Mouse (Mus musculus) liver, embryonic 14.5 days (tissue): Measurements from ENCODE around the gene Tmem208. TPM values are rescaled to one million over a fixed set of nuclear protein-coding genes. Genes with fewer than 3 reads are reported as not detected.
A peak's percentile ranks its signal among the peaks of the same experiment; 100 is the strongest.

Experiments used
- ATAC-seq: fragments of 200-750 bp; cut with Nextera tagmentation; 2 replicates; pipeline ENCODE4 v1.8.0; 2017; ENCODE audit warnings: moderate number of reproducible peaks, mild to moderate bottlenecking, moderate library complexity; ENCODE audit not compliant: insufficient read depth
- DNase-seq, 3 experiments: peaks; one replicate each; pipeline ENCODE4 v3.0.0-alpha.2; 2012 to 2013; ENCODE audit warnings: low read depth in 3 of 3, low spot score in 3 of 3
- H3K27ac ChIP-seq: fragments of 300-500 bp; sonication (generic); 2 replicates; pipeline ENCODE4 v1.5.1; 2014; ENCODE audit warnings: moderate library complexity, mild to moderate bottlenecking, control low read depth, inconsistent platforms
- H3K27me3 ChIP-seq: fragments of 300-500 bp; sonication (generic); 2 replicates; pipeline ENCODE4 v1.6.1; 2014; ENCODE audit warnings: mild to moderate bottlenecking, low read length, moderate library complexity; ENCODE audit not compliant: control insufficient read depth, insufficient read depth
- H3K36me3 ChIP-seq: fragments of 300-500 bp; sonication (generic); replicated peaks from 2 replicates; pipeline ENCODE4 v1.6.1; 2014; ENCODE audit warnings: low read depth; ENCODE audit not compliant: control insufficient read depth, insufficient read depth
- H3K4me1 ChIP-seq, 2 experiments: fragments of 200-500 bp in 1 of 2; fragments of 300-500 bp in 1 of 2; sonication (generic) in 1 of 2; replicated peaks; 2 replicates each; pipeline ENCODE4 v1.6.1; 2012 to 2014; ENCODE audit warnings: antibody characterized with exemption in 1 of 2, inconsistent platforms in 1 of 2, low read length in 1 of 2; ENCODE audit not compliant: control insufficient read depth in 2 of 2, insufficient read depth in 2 of 2
- H3K4me2 ChIP-seq: fragments of 300-500 bp; sonication (generic); 2 replicates; pipeline ENCODE4 v1.6.1; 2014; ENCODE audit warnings: low read depth, mild to moderate bottlenecking, control low read depth, moderate library complexity
- H3K4me3 ChIP-seq, 2 experiments: fragments of 200-500 bp in 1 of 2; fragments of 300-500 bp in 1 of 2; sonication (generic) in 1 of 2; 2 replicates each; pipeline ENCODE4 v1.5.1; 2012 to 2014; ENCODE audit warnings: low read depth in 2 of 2, low read length in 2 of 2, mild to moderate bottlenecking in 2 of 2, control low read depth in 1 of 2, inconsistent platforms in 1 of 2, moderate library complexity in 1 of 2; ENCODE audit not compliant: insufficient read depth in 1 of 2
- H3K9ac ChIP-seq: fragments of 300-500 bp; sonication (generic); replicated peaks from 2 replicates; pipeline ENCODE4 v1.6.1; 2014; ENCODE audit warnings: mild to moderate bottlenecking, control low read depth, moderate library complexity
- H3K9me3 ChIP-seq: fragments of 300-500 bp; sonication (generic); 2 replicates; pipeline ENCODE4 v1.6.1; 2016; ENCODE audit warnings: low read length, mixed read lengths; ENCODE audit not compliant: control insufficient read depth
- CTCF ChIP-seq: IDR thresholded peaks from 2 replicates; pipeline ENCODE4 v1.5.1; 2016; ENCODE audit warnings: antibody characterized with exemption, low read depth, control low read depth
- EP300 ChIP-seq: IDR thresholded peaks from 2 replicates; pipeline ENCODE4 v1.6.1; 2016; ENCODE audit warnings: antibody characterized with exemption, low read depth
- WGBS: fragments of 180-500 bp; shearing (Covaris S2); extraction: QIAGEN DNeasy Blood & Tissue Kit; methylation state at CpG from one replicate; pipeline ENCODE4 v1.1.7; 2014; ENCODE audit not compliant: insufficient replicate concordance; 5-methylcytosine and 5-hydroxymethylcytosine counted together
- polyA plus RNA-seq, 2 experiments: library from polyadenylated mRNA; depleted of rRNA in 1 of 2; stranded (reverse) in 1 of 2; unstranded in 1 of 2; fragments of >200 nt; fragmentation: Nextera tagmentation in 1 of 2; extraction: Ambion mirVana in 1 of 2; gene quantifications; 2 replicates each; pipeline versions ENCODE4 v1.2.1 to v1.2.3; 2012 to 2014

Tmem208 gene
- polyA plus RNA-seq, 2 experiments, result 59.1 to 103 TPM

- Histone ChIP-seq H3K27me3 (no peaks in the 10 kb centered on the region), H3K36me3 (peaks cover 82% of the 10 kb centered on the region), H3K4me3 (no peak overlapping the region), H3K9me3 (no peaks in the 10 kb centered on the region), H3K9ac (no peak overlapping the region), H3K4me2 (peak overlapping the region; percentile 52), H3K4me1 (peaks cover 33 to 55% of the 10 kb centered on the region in 2 experiments), H3K27ac (peak overlapping the region; percentile 38; the same call in 1 of the 2 replicates)
- 0 out of 2 replicates have a peak, but pooled peaks have one; percentile 5 for TF ChIP-seq EP300
- no peak for TF ChIP-seq CTCF
- 68% methylated on average over 9 of the region's 9 CpGs for WGBS
- no peak for ATAC-seq
- DNase-seq, result no peak
Observed at GRCm38 (mm10) chr8:105304325-105305210, 21.6 kb upstream of the Tmem208 start.

DNA sequence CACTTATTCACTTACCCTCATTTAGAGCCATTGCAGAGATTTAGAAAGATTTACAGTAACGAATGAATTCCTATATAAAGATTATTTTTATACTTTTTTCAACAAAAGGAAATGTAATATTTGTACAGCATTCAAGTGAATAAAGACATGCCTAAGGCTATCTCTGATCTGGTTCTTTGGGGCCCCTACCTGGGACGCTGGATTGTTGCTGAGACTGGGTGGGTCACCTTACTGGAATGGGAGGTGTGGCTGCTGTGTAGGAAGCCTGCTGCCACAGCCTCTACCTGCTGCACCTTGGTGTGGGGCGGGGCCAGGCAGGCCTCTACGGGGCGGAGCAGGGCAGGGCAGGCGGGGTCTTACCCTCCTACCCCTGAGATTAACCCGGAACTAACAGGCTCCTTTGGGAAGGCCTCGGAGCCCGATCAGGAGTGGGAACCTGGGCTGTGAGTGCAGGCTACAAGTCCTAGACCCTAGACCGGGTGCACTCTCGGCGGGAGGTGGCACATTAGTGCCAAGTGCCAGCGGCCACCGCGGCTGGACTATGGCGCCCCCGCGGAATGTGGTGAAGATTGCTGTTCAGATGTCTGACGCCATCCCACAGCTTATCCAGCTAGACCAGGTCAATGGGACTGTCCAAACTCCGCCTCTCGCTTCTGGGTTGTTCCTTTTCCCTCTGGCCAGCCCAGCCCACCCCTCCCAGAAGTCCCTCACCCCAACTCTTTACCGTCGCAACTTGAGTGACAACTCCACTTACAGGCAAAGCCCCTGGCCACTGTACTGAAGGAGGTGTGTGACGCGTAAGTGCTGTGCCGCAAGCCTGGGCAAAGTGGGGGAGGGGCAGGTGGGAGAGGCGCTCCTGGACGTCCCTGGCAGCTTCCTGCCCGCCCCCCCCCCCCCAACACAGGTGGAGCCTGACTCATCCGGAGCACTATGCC is 20.7 kb upstream of the Tmem208 start, which contains the start of gene Elmo3:
Elmo3 (plus strand) TSS at position 391 of the 935 bp plus-strand sequence.
- peak; percentile 70 for ATAC-seq
- Histone ChIP-seq H3K4me1 (peaks cover 27 to 48% of the 10 kb centered on the region in 2 experiments), H3K4me3 (peak within 1 kb of the TSS; percentile 39 to 41), H3K36me3 (peaks cover 80% of the 10 kb centered on the region), H3K27ac (peak within 1 kb of the TSS; percentile 42), H3K4me2 (peak within 1 kb of the TSS; percentile 52), H3K9me3 (no peaks in the 10 kb centered on the region), H3K27me3 (no peaks in the 10 kb centered on the region), H3K9ac (0 out of 2 replicates have a peak within 1 kb of the TSS, but pooled peaks have one; percentile 13)
- no peak for DNase-seq
- TF ChIP-seq CTCF (peak; percentile 37; the same call in 1 of the 2 replicates), EP300 (no peak; the same call in 1 of the 2 replicates)
- WGBS, result 12% methylated on average over 28 of the region's 30 CpGs

DNA sequence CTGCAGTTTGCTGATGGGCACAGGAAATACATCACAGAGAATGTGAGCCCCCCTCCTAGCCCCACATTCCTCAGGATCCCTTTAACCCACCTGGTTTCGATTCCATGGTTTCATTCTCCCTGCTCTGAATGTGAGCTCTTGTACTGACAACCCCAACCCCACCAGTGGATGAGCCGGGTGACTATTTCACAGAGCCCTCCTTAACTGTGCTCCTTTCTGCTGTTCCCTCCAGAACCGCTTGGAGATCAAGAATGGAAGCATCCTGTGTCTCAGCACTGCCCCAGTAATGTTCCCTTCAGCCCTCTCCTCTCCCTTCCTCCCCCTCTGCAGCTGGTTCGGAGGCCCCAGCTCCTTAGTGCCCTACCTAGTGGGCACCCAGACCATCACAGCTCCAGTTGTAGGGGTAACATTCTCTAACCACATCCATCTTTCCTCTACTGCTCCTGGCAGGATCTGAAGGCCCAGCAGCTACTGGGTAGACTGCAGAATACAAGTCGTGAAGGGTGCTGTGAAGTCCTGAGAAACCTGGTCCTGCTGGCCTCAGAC is 19.9 kb upstream of the Tmem208 start:
- H3K4me1 ChIP-seq, result peaks cover 20 to 41% of the 10 kb centered on the region in 2 experiments

DNA sequence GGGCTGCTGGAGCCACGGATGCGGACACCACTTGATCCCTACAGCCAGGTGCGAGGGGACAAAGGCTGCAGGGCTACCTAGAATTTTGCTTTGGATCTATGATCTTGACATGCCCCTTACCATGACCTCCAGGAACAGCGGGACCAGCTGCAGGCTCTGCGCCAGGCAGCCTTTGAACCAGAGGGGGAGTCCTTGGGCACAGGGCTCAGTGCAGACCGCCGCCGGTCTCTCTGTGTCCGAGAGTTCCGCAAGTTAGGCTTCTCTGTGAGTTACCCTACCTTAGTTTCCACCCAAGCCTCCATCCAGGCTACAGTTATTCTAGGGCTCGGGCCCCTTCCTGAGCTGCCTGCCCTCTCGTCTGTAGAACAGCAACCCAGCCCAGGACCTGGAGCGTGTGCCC is 18.5 kb upstream of the Tmem208 start:
- 91% methylated on average over 13 of the region's 13 CpGs for WGBS
- no peak overlapping the region for H3K9ac ChIP-seq
- no peak for DNase-seq
- TF ChIP-seq EP300, result no peak
- TF ChIP-seq CTCF, result no peak
- no peak overlapping the region for H3K4me3 ChIP-seq
- no peak overlapping the region for H3K4me2 ChIP-seq
- no peaks in the 10 kb centered on the region for H3K9me3 ChIP-seq
- H3K27me3 ChIP-seq, result no peaks in the 10 kb centered on the region
- no peak for ATAC-seq
- peaks cover 71% of the 10 kb centered on the region for H3K36me3 ChIP-seq
- H3K4me1 ChIP-seq, result peaks cover 20 to 40% of the 10 kb centered on the region in 2 experiments
- no peak overlapping the region for H3K27ac ChIP-seq

More for the DNA sequence above, 19.9 kb upstream of the Tmem208 start:
- Histone ChIP-seq H3K9ac (no peak overlapping the region), H3K36me3 (peaks cover 75% of the 10 kb centered on the region), H3K27me3 (no peaks in the 10 kb centered on the region), H3K27ac (peak overlapping the region; percentile 35), H3K9me3 (no peaks in the 10 kb centered on the region), H3K4me2 (peak overlapping the region; percentile 52), H3K4me3 (peak overlapping the region in 1 of 2 experiments; percentile 39; a peak in 1 of 4 replicates)
- no peak for DNase-seq
- ATAC-seq, result no peak
- TF ChIP-seq EP300, result no peak
- peak; percentile 13; the same call in 1 of the 2 replicates for TF ChIP-seq CTCF
- 67% methylated on average over 5 of the region's 5 CpGs for WGBS
